Mouse (Mus musculus) forebrain, embryonic 12.5 days (tissue): ENCODE data around the gene Kif1c. TPM values are rescaled to one million over a fixed set of nuclear protein-coding genes. Genes with fewer than 3 reads are reported as not detected.

Source experiments
- ATAC-seq: fragments of 200-750 bp; cut with Nextera tagmentation; 2 replicates; pipeline ENCODE4 v1.8.0; 2017; ENCODE audit warnings: moderate TSS enrichment; ENCODE audit not compliant: low FRiP score
- H3K27ac ChIP-seq: fragments of 300-500 bp; sonication (generic); 2 replicates; pipeline ENCODE4 v1.5.1; 2016; ENCODE audit warnings: mild to moderate bottlenecking
- H3K27me3 ChIP-seq: fragments of 300-500 bp; sonication (generic); 2 replicates; pipeline ENCODE4 v1.6.1; 2016; ENCODE audit warnings: mild to moderate bottlenecking
- H3K36me3 ChIP-seq: fragments of 300-500 bp; sonication (generic); replicated peaks from 2 replicates; pipeline ENCODE4 v1.6.1; 2016; ENCODE audit warnings: mild to moderate bottlenecking
- H3K4me1 ChIP-seq: fragments of 300-500 bp; sonication (generic); 2 replicates; pipeline ENCODE4 v1.6.1; 2016
- H3K4me2 ChIP-seq: fragments of 300-500 bp; sonication (generic); 2 replicates; pipeline ENCODE4 v1.6.1; 2016; ENCODE audit warnings: mild to moderate bottlenecking, moderate library complexity
- H3K4me3 ChIP-seq: fragments of 300-500 bp; sonication (generic); replicated peaks from 2 replicates; pipeline ENCODE4 v1.5.1; 2016; ENCODE audit warnings: mild to moderate bottlenecking
- H3K9ac ChIP-seq: fragments of 300-500 bp; sonication (generic); 2 replicates; pipeline ENCODE4 v1.6.1; 2016; ENCODE audit warnings: mild to moderate bottlenecking
- H3K9me3 ChIP-seq: fragments of 300-500 bp; sonication (generic); 2 replicates; pipeline ENCODE4 v1.6.1; 2016
- WGBS: fragments of 180-500 bp; shearing (Covaris S2); methylation state at CpG from one replicate; pipeline ENCODE4 v1.1.7; 2016; 5-methylcytosine and 5-hydroxymethylcytosine counted together
- polyA plus RNA-seq: library from polyadenylated mRNA; unstranded; fragments of >200 nt; fragmentation: Nextera tagmentation; extraction: Ambion mirVana; gene quantifications from 2 replicates; pipeline ENCODE4 v1.2.1, GENCODE M21; 2016

Kif1c gene
- polyA plus RNA-seq, 1 experiment from 2014 or later: 3.2 TPM

DNA sequence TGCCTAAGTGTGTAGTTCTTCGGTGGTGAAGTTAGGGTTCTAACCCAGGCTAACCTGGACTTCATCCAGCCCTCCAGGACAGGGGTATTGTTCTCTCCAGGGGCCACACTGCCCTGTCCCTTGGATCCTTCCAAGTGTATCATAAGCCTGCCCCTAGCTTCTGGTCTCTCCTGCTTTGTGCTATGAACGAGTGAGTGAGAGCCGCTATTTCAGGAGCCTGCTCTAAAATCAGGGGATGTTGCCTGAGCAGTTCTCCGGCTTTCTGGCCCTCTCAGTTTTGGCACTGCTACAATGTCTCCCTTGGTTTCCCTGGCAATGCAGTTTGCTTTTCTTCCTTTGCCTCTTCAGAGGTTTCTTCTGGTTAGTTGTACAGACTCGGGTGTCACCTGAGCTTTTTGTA, 30.8 kb downstream of the Kif1c start:
- H3K9me3 ChIP-seq: no peaks in the 10 kb centered on the region
- H3K4me1 ChIP-seq: no peaks in the 10 kb centered on the region
- ATAC-seq: no peak
- 71% methylated on average over 5 of the region's 5 CpGs for WGBS
- no peak overlapping the region for H3K4me3 ChIP-seq
- no peak overlapping the region for H3K9ac ChIP-seq
- H3K36me3 ChIP-seq: peaks cover 26% of the 10 kb centered on the region
- H3K27ac ChIP-seq: no peak overlapping the region
- no peak overlapping the region for H3K4me2 ChIP-seq
- no peaks in the 10 kb centered on the region for H3K27me3 ChIP-seq

DNA sequence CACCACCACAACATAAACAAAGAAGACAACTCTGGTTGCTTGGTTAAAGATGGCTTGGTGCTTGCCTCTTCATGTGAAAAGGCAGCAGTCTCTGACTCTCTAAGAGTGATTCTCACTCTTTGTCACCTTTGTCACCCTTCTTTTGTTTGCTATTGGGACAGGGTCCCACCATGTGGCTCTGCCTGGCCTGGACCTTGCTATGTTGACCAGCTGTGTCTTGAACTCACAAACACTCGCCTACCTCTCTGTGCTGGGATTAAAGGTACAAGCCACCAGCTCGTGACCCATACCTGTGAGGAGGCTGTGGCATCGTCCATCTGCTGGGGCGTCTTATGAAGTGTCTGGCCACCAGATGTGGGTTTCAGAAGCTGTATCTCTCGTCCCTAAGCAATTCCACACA, 32.9 kb downstream of the Kif1c start:
- no peak overlapping the region for H3K4me2 ChIP-seq
- no peaks in the 10 kb centered on the region for H3K27me3 ChIP-seq
- H3K9me3 ChIP-seq: no peaks in the 10 kb centered on the region
- ATAC-seq: no peak
- H3K9ac ChIP-seq: no peak overlapping the region
- H3K4me1 ChIP-seq: no peaks in the 10 kb centered on the region
- no peak overlapping the region for H3K27ac ChIP-seq
- WGBS: 77% methylated on average over 5 of the region's 5 CpGs
- no peak overlapping the region for H3K4me3 ChIP-seq
- H3K36me3 ChIP-seq: peaks cover 5% of the 10 kb centered on the region

DNA sequence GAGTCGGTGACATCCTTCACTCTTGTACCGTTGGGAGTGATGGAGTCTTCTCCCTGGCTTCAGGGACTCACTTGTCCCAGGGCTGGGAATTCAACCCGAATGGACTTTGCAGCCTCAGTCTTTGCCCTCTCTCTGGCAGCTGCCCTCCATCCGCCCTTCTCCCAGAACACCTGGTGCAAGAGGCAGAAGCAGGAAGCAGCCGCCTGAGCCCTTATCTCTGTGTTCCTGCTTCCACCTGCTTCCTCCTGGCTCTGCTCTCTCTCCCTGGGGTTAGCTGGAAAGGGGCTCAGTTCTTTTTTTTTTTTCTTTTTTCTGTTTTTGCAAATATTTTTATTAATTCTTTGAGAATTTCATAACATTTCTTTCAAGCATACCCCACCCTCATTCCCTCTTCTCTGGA, 37.4 kb downstream of the Kif1c start:
- Histone ChIP-seq H3K27ac (no peak overlapping the region), H3K27me3 (no peaks in the 10 kb centered on the region), H3K4me3 (no peak overlapping the region), H3K4me1 (no peaks in the 10 kb centered on the region), H3K9ac (no peak overlapping the region), H3K9me3 (no peaks in the 10 kb centered on the region), H3K36me3 (no peaks in the 10 kb centered on the region), H3K4me2 (no peak overlapping the region)
- 78% methylated on average over 5 of the region's 5 CpGs for WGBS
- ATAC-seq: no peak

DNA sequence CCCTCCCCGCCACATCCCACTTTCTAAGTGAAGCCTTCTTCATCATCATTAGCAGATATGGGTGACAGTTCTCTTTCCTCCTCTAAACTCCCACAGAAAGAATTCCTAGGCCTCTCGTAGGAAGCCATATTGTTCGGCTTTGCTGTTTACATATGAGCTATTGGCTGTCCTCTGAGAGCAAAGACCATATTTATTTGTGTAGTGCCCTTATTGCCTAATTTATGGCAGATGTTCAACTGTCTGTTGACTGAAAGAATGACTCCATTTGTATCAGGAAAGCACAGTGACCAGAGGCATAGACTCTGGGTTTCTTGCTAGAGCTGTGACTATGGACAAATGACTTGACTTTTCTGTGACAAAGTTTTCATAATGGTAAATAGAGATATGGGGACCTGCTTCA, 41.3 kb downstream of the Kif1c start:
- Histone ChIP-seq H3K4me1 (no peaks in the 10 kb centered on the region), H3K27me3 (no peaks in the 10 kb centered on the region), H3K9ac (no peak overlapping the region), H3K36me3 (no peaks in the 10 kb centered on the region), H3K27ac (no peak overlapping the region), H3K9me3 (no peaks in the 10 kb centered on the region), H3K4me2 (no peak overlapping the region), H3K4me3 (no peak overlapping the region)
- ATAC-seq: no peak
- 92% methylated on average over 3 of the region's 3 CpGs for WGBS

DNA sequence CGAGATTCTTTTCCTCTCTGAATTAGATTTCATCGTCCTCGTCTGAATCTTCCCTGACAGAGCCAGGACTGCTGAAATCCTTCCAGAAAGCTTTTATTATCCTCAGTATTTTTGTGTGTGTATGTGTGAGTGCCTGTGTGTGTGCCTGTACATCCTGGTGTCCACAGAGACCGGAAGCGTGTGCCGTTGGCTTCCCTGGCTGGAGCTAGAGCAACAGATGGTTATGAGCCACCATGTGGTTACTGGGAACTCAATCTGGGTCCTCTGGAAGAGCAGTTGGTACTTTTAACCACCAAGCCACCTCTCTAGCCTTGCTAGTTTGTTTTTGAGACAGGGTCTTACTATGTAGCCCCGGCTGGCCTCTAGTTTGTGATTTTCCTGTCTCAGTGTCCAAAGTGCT, 41.8 kb downstream of the Kif1c start:
- H3K4me1 ChIP-seq: no peaks in the 10 kb centered on the region
- WGBS: 88% methylated on average over 7 of the region's 7 CpGs

DNA sequence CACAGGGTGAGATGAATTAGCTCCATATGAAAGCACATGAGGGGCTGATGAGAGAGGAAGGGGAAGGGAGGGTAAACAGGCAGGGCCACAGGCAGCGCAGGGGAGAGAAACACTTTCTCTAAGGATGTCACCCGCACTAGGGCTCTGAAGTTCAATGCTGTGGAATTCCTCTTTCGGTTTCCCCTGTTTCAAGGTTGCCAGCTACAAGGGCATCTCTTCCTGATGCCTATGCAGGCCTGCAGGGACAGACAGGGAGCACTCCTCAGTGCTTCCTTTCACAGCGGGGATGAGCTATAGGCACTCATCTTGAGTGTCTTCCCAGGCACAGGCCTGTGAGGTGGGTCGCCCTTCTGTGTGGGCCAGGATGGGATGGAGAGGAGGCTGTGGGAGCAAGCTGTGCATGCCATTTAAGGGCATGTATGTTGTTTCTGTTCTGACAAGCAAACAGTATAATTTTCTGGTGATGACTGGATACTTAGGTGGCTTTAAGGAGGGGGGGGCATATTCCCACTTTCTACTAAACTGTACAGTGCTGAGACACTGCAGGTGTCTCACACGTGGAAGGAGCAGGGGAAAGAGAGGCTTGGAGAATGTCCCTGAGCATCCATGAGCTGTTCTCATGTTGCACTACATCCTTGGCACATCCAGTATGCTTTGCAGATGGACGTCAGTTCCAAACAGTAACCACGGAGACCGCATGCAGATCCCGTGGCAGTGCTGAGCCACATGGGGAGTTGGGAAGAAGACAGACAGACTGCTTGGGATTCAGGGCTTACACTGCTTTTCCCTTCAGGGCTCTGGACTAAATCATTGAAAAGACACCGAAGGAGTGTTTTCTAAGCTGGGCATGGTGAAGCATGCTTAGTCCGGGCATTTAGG, 42.5 kb downstream of the Kif1c start:
- Histone ChIP-seq H3K4me3 (no peak overlapping the region), H3K9ac (no peak overlapping the region), H3K4me2 (no peak overlapping the region), H3K9me3 (no peaks in the 10 kb centered on the region), H3K27ac (no peak overlapping the region), H3K36me3 (no peaks in the 10 kb centered on the region), H3K4me1 (no peaks in the 10 kb centered on the region), H3K27me3 (no peaks in the 10 kb centered on the region)
- 81% methylated on average over 12 of the region's 12 CpGs for WGBS
- ATAC-seq: no peak

More for the DNA sequence above, 41.8 kb downstream of the Kif1c start:
- H3K4me3 ChIP-seq: no peak overlapping the region
- H3K36me3 ChIP-seq: no peaks in the 10 kb centered on the region
- H3K9me3 ChIP-seq: no peaks in the 10 kb centered on the region
- H3K27ac ChIP-seq: no peak overlapping the region
- H3K9ac ChIP-seq: no peak overlapping the region
- H3K27me3 ChIP-seq: no peaks in the 10 kb centered on the region
- no peak overlapping the region for H3K4me2 ChIP-seq
- ATAC-seq: no peak

DNA sequence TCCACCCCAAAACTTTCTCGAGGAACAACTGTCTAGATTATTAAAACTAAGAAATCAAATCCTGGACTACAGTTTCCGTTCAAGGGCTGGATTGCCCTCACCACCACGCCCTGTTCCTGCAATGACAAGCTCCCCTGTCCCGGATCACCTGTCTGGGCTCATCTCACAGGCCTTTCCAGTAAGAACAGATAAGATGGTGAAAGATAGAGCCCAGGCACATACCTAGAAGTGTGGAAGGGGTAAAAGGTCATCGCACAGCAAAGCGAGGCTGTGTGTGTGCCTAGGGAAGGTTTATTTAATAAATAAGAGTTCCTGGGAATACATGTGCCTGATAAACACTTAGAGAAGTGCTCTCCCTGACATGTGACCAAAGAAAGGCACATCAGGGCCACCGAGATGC, 45.3 kb downstream of the Kif1c start:
- Histone ChIP-seq H3K27me3 (no peaks in the 10 kb centered on the region), H3K9ac (no peak overlapping the region), H3K4me3 (no peak overlapping the region), H3K27ac (no peak overlapping the region), H3K9me3 (no peaks in the 10 kb centered on the region), H3K4me2 (no peak overlapping the region), H3K4me1 (no peaks in the 10 kb centered on the region), H3K36me3 (no peaks in the 10 kb centered on the region)
- no peak for ATAC-seq
- WGBS: 88% methylated on average over 7 of the region's 7 CpGs

DNA sequence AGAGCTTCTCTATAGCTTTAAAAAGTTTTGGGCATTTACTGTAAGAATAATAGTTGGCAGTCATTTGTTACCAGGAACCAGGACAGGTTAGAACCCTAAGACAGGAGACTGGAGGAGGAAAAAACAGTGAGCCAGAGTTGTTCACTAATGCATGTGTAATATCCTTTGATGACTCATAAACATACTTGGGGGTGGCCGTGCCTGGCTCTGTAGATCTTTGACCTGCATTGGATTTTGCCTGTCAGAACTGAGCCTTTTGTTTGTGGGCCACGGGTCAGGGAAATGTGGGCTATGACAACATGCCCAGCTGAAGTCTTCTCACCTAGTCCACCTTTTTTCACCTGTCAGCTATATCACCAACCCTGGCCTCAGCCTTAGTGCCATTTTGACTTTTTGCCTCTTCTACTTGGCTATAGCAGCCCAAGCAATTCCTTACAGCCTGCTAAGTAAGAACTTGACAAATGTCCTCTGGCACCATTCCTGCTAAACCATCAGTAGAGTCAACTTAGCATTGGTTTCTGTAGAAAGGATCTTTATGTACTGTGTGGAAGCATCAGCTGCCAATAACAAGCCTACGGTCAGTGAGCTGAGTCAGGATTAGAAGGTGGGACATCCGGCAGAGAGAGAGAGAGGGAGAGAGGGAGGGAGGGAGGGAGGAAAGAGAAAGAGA, 47.7 kb downstream of the Kif1c start:
- Histone ChIP-seq H3K4me2 (no peak overlapping the region), H3K27me3 (no peaks in the 10 kb centered on the region), H3K4me1 (no peaks in the 10 kb centered on the region), H3K4me3 (no peak overlapping the region), H3K27ac (no peak overlapping the region), H3K36me3 (no peaks in the 10 kb centered on the region), H3K9me3 (no peaks in the 10 kb centered on the region), H3K9ac (no peak overlapping the region)
- 84% methylated on average over 4 of the region's 4 CpGs for WGBS
- no peak for ATAC-seq

DNA sequence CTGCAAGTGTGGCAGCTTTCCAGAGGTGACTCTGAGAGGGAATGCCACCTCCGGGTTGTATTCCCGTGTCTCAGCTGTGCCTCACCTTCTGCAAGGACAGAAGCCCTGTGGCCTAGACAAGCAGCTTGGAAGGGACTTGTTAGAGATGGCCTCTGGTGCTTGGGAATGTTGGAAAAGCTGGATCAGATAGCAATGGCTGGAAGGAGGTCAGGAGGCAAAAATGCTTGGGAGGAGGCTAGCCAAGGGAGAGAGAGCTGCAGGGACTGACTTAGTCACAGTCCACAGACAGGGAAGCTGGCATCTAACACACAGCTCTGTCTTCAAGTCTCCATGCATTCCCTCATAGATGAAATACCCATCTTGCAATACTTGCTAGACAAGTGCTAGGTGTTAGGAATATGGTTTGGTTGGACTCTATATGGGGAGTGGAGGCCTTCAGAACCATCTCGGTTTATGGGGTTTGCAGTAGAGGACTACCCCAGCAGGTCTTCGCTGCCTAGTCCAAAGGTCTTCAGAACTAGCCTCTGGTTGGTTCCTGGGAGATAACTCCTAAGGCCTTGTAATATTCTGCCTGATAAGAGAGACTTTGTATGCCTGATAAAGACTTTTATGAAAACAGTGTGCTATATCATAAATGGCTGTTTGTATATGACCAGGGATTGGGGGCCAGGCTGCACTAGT, 52.1 kb downstream of the Kif1c start:
- Histone ChIP-seq H3K4me2 (no peak overlapping the region), H3K27ac (no peak overlapping the region), H3K4me3 (no peak overlapping the region), H3K9me3 (no peaks in the 10 kb centered on the region), H3K36me3 (no peaks in the 10 kb centered on the region), H3K27me3 (0 out of 2 replicates have a peak, but pooled peaks cover 6% of the 10 kb centered on the region), H3K9ac (no peak overlapping the region), H3K4me1 (no peaks in the 10 kb centered on the region)
- 92% methylated on average over 4 of the region's 4 CpGs for WGBS
- ATAC-seq: no peak

DNA sequence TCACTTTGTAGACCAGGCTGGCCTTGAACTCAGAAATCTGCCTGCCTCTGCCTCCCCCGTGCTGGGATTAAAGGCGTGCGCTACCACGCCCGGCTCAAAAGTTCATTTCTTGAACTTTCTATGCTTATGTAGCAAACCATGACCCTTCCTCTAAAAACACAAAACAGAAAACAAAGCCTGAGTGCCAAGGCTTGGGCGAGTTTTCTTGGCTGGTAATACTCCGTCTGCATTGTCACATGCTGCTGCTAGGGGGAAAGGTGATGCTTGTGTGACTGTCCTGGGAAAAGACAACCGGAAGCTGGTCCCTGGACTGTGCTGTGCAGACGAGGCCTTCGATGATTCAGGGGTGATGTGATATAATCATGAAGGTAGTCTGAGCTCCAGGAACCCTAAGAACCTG, 52.8 kb downstream of the Kif1c start:
- H3K27ac ChIP-seq: no peak overlapping the region
- no peak overlapping the region for H3K4me2 ChIP-seq
- no peak overlapping the region for H3K4me3 ChIP-seq
- H3K27me3 ChIP-seq: 0 out of 2 replicates have a peak, but pooled peaks cover 6% of the 10 kb centered on the region
- H3K9me3 ChIP-seq: no peaks in the 10 kb centered on the region
- no peaks in the 10 kb centered on the region for H3K36me3 ChIP-seq
- H3K9ac ChIP-seq: no peak overlapping the region
- WGBS: 92% methylated on average over 10 of the region's 10 CpGs
- no peaks in the 10 kb centered on the region for H3K4me1 ChIP-seq
- ATAC-seq: no peak

DNA sequence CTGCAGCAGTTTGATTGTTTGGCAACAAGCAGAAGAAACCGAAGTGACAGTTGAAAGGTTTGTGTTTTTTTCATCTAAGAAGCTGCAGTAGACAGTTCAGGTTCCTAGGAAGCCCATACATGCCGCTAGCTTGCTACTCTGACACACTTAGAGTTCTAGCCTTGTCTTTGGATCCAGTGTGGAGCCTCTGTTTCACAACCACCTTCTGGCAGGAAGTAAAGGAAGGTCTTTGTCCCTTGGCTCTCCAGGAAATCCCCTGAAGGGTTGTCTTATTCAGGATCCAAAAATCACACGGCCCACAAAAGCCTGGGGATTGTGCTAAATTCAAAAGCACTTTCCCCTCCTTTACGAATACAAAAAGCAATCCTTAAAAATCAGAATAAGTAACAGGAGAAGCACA, 54.1 kb downstream of the Kif1c start:
- Histone ChIP-seq H3K4me2 (no peak overlapping the region), H3K27ac (no peak overlapping the region), H3K9ac (no peak overlapping the region), H3K4me1 (no peaks in the 10 kb centered on the region), H3K36me3 (no peaks in the 10 kb centered on the region), H3K4me3 (no peak overlapping the region), H3K9me3 (no peaks in the 10 kb centered on the region), H3K27me3 (peaks cover 10% of the 10 kb centered on the region; the same call in 1 of the 2 replicates)
- ATAC-seq: no peak
- WGBS: 42% methylated on average over 4 of the region's 4 CpGs

DNA sequence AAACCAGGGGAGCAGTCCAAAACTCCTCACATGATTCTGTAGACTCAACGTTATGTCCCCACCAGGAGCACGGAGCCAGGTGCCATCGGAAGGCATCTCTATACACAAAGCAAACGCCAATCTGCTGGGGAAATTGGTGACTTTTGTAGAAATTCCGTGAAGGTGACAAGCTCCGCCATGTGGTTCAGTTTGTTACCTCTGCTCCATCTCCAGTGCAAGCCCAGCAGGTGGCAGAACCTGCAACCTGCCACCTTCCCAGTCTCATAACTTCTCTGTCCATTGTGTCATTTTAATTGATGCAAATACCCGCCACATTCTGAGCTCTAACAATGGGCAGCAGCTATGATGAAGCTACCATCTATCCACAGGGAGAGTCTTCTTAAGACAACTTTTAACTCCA, 54.6 kb downstream of the Kif1c start:
- Histone ChIP-seq H3K9ac (no peak overlapping the region), H3K27me3 (peaks cover 10% of the 10 kb centered on the region; the same call in 1 of the 2 replicates), H3K4me1 (no peaks in the 10 kb centered on the region), H3K4me3 (no peak overlapping the region), H3K27ac (no peak overlapping the region), H3K36me3 (no peaks in the 10 kb centered on the region), H3K4me2 (no peak overlapping the region), H3K9me3 (no peaks in the 10 kb centered on the region)
- WGBS: 53% methylated on average over 7 of the region's 7 CpGs
- ATAC-seq: no peak
